Mouse (Mus musculus) intestine, postnatal 0 days (tissue): Measurements from ENCODE around the gene Cavin4. TPM values are rescaled to one million over a fixed set of nuclear protein-coding genes. Genes with fewer than 3 reads are reported as not detected.

Source experiments
- ATAC-seq: fragments of 200-750 bp; cut with Nextera tagmentation; 2 replicates; pipeline ENCODE4 v1.8.0; 2017; ENCODE audit warnings: mild to moderate bottlenecking, moderate TSS enrichment, moderate library complexity
- H3K27ac ChIP-seq: fragments of 300-500 bp; sonication (generic); 2 replicates; pipeline ENCODE4 v1.5.1; 2014; ENCODE audit warnings: mild to moderate bottlenecking, low read depth, low read length, moderate library complexity
- H3K27me3 ChIP-seq: fragments of 300-500 bp; sonication (generic); replicated peaks from 2 replicates; pipeline ENCODE4 v1.6.1; 2014; ENCODE audit warnings: low read length, mixed read lengths; ENCODE audit not compliant: control insufficient read depth, insufficient read depth
- H3K36me3 ChIP-seq: fragments of 300-500 bp; sonication (generic); 2 replicates; pipeline ENCODE4 v1.6.1; 2014; ENCODE audit warnings: mild to moderate bottlenecking, moderate library complexity; ENCODE audit not compliant: control insufficient read depth, insufficient read depth
- H3K4me1 ChIP-seq: fragments of 300-500 bp; sonication (generic); replicated peaks from 2 replicates; pipeline ENCODE4 v1.6.1; 2014; ENCODE audit warnings: antibody characterized with exemption, low read length, mixed read lengths; ENCODE audit not compliant: control insufficient read depth, insufficient read depth
- H3K4me2 ChIP-seq: fragments of 300-500 bp; sonication (generic); replicated peaks from 2 replicates; pipeline ENCODE4 v1.6.1; 2014; ENCODE audit warnings: low read depth, mild to moderate bottlenecking, moderate library complexity
- H3K4me3 ChIP-seq: fragments of 300-500 bp; sonication (generic); 2 replicates; pipeline ENCODE4 v1.5.1; 2014; ENCODE audit warnings: low read depth, low read length
- H3K9ac ChIP-seq: fragments of 300-500 bp; sonication (generic); 2 replicates; pipeline ENCODE4 v1.6.1; 2014; ENCODE audit warnings: mild to moderate bottlenecking, low read depth, low read length
- H3K9me3 ChIP-seq: fragments of 300-500 bp; sonication (generic); 2 replicates; pipeline ENCODE4 v1.6.1; 2016; ENCODE audit warnings: mixed run types; ENCODE audit not compliant: control insufficient read depth
- CTCF ChIP-seq: sonication (generic); IDR thresholded peaks from 2 replicates; pipeline ENCODE4 v1.5.1; 2016; ENCODE audit warnings: low read depth, mild to moderate bottlenecking, control low read depth, antibody characterized with exemption, moderate library complexity
- WGBS: fragments of 180-500 bp; shearing (Covaris S2); extraction: QIAGEN DNeasy Blood & Tissue Kit; methylation state at CpG from one replicate; pipeline ENCODE4 v1.1.7; 2014; 5-methylcytosine and 5-hydroxymethylcytosine counted together
- polyA plus RNA-seq: library from polyadenylated mRNA; unstranded; fragments of >200 nt; fragmentation: Nextera tagmentation; extraction: Ambion mirVana; gene quantifications from 2 replicates; pipeline ENCODE4 v1.2.1, GENCODE M21; 2015

Gene Cavin4
- polyA plus RNA-seq, 1 experiment from 2014 or later: 0.05 TPM

DNA sequence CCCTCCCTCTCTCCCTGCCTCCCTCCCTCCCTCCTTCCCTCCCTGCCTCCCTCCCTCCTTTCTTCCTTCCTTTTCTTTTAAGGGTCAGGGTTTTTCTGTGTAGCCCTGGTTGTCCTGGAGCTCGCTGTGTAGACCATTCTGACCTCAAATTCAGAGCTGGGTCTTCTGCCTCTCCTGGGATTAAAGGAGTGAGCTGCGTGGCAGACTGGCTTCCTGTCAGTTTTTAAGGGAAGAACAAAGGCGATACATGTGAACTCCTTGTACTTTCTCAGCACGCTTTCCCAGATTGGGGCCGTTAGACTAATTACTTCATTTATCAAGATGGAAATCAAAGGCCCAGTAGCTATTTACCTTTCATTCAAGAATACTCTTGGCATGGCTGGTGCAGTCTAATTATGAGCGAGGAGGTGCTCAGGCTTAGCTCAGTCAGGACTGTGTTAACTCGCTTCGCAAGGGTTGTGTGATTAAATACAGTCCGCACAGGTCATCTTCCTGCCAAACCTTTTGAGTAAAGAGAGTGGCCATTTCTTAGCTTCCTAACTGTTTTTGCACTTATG lies 29.5 kb downstream of the Cavin4 start:
- no peak for TF ChIP-seq CTCF
- no peak for ATAC-seq
- Histone ChIP-seq H3K27me3 (no peaks in the 10 kb centered on the region), H3K4me3 (no peak overlapping the region), H3K9me3 (no peaks in the 10 kb centered on the region), H3K4me2 (no peak overlapping the region), H3K36me3 (no peaks in the 10 kb centered on the region), H3K27ac (no peak overlapping the region), H3K9ac (no peak overlapping the region), H3K4me1 (no peaks in the 10 kb centered on the region)
- WGBS: 52% methylated on average over 9 of the region's 9 CpGs

DNA sequence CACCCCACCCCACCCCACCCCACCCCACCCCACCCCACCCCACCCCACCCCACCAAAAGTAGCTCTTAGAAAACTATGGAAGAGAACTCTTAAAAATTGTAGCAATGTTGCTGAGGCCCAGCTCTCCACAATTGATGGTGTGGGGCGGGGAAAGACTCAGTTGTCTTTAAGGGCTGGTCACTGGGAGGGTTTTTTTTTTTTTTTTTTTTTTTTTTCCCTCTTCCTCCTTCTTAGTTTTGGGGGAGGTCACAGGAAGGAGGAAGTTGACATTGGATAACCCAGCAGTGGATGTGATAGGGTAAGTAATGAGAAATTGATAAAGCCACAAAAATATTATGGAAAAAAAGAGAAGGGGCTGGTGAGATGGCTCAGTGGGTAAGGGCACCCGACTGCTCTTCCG lies 33.4 kb downstream of the Cavin4 start:
- WGBS: 90% methylated on average over 3 of the region's 3 CpGs
- Histone ChIP-seq H3K9ac (no peak overlapping the region), H3K4me3 (no peak overlapping the region), H3K27ac (no peak overlapping the region), H3K4me2 (no peak overlapping the region), H3K27me3 (no peaks in the 10 kb centered on the region), H3K4me1 (no peaks in the 10 kb centered on the region), H3K36me3 (no peaks in the 10 kb centered on the region), H3K9me3 (no peaks in the 10 kb centered on the region)
- TF ChIP-seq CTCF: no peak
- ATAC-seq: no peak

DNA sequence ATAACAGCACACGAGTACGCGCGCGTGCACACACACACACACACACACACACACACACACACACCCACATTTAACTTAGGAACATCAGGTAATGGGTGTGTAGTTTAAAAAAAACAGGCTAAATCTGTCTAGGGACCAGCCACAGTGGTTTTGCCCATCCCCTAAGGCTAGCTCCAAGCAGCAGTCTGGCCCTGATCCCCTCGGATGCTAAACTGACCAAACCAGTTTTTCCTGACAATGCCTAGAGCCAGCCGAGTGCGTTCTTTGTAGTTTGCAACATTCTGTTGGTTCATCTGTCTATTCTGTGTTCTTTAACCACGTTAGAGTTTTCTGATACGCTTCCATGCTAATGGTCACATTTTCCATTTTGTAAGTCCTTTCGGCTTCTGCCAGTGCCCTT lies 34.0 kb downstream of the Cavin4 start:
- no peak overlapping the region for H3K9ac ChIP-seq
- no peak overlapping the region for H3K4me3 ChIP-seq
- no peak for ATAC-seq
- WGBS: 40% methylated on average over 11 of the region's 11 CpGs
- H3K9me3 ChIP-seq: no peaks in the 10 kb centered on the region
- no peaks in the 10 kb centered on the region for H3K36me3 ChIP-seq
- no peak for TF ChIP-seq CTCF
- no peak overlapping the region for H3K27ac ChIP-seq
- no peak overlapping the region for H3K4me2 ChIP-seq
- H3K4me1 ChIP-seq: no peaks in the 10 kb centered on the region
- H3K27me3 ChIP-seq: no peaks in the 10 kb centered on the region

DNA sequence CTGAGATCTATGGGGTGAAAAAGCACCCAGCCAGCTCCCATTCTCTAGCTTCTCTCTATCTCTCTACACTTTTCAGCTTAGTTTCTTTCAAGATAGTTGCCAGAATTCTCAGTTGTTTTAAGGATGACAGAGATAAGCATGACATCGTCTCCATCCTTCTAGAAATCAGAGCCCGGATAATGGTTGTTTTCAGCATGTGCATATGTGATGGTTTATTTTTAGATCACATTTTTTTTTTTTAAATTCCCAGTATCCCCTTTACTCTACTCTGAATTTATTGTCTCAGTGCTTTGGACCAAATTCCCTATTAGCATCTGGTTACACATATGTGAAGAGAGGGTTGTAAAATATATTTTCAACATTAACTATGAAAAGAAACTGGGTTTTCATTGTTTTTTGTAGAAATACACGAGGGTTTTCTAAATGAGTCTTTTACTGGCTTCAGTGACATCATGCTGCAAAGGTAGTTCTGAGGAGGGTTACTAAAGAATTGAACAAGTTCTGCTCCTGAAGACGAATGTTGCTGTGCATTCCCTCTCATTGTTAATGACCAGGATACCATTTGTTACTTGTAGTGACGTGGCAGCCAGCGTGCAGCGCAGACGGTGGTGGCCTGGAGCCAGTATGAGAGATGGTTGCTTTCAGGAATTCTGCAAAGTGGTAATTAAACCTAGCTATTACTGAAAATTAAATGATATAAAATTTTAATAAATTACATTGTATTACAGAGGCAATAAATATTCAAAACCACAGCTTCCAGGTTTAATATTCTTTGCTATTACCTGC lies 52.7 kb downstream of the Cavin4 start:
- TF ChIP-seq CTCF: no peak
- no peak overlapping the region for H3K9ac ChIP-seq
- no peak overlapping the region for H3K4me2 ChIP-seq
- H3K27me3 ChIP-seq: no peaks in the 10 kb centered on the region
- no peaks in the 10 kb centered on the region for H3K36me3 ChIP-seq
- ATAC-seq: no peak
- H3K9me3 ChIP-seq: no peaks in the 10 kb centered on the region
- WGBS: 69% methylated on average over 8 of the region's 8 CpGs
- no peak overlapping the region for H3K27ac ChIP-seq
- H3K4me1 ChIP-seq: no peaks in the 10 kb centered on the region
- no peak overlapping the region for H3K4me3 ChIP-seq

DNA sequence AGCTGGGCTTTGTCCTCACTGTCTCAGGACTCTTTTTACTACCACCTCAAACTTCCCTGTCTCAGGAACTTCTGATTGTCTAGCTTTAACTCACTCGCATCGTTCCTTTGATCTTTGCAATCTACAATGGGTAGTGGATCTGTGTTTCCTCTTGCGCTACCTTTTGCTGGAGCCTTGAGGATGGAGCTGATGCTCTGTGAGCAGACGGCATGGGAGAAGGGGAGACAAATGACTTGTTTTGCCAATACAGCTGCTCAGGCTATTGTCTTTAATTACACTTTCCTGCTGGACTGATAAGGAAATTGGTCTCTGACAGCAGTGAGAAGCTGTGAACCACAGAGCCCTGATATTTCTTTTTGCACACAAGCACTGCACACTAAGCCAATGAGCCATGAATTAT lies 53.5 kb downstream of the Cavin4 start:
- Histone ChIP-seq H3K9ac (no peak overlapping the region), H3K4me2 (no peak overlapping the region), H3K9me3 (no peaks in the 10 kb centered on the region), H3K4me1 (no peaks in the 10 kb centered on the region), H3K27ac (no peak overlapping the region), H3K27me3 (no peaks in the 10 kb centered on the region), H3K4me3 (no peak overlapping the region), H3K36me3 (no peaks in the 10 kb centered on the region)
- ATAC-seq: no peak
- no peak for TF ChIP-seq CTCF
- WGBS: 44% methylated on average over 4 of the region's 4 CpGs

Other genes starting within 250 kb of the Cavin4 start
- 16.8 and 18.1 TPM in 2 replicates for gene Tex10, start 190.1 kb upstream of the Cavin4 start, polyA plus RNA-seq
- 6.8 and 7.0 TPM in 2 replicates for gene Msantd3, start 123.6 kb upstream of the Cavin4 start, polyA plus RNA-seq
- gene Tmeff1, start 78.3 kb upstream of the Cavin4 start, polyA plus RNA-seq: 7.8 and 10.2 TPM in 2 replicates